Mouse (Mus musculus) CH12.LX (cell line): ENCODE data around the gene Smad6. TPM values are rescaled to one million over a fixed set of nuclear protein-coding genes. Genes with fewer than 3 reads are reported as not detected.

Source experiments
- DNase-seq: peaks from one replicate; pipeline ENCODE4 v3.0.0-alpha.2; 2013; ENCODE audit errors: extremely low read depth
- H3K27ac ChIP-seq: 2 replicates; pipeline ENCODE4 v1.5.1; 2012; ENCODE audit warnings: low read depth, mild to moderate bottlenecking, control low read depth, moderate library complexity; ENCODE audit not compliant: insufficient read depth
- H3K27me3 ChIP-seq: replicated peaks from 2 replicates; pipeline ENCODE3; 2012; ENCODE audit warnings: inconsistent platforms
- H3K36me3 ChIP-seq, 2 experiments: replicated peaks in 1 of 2; 2 replicates each; pipeline versions ENCODE3 to v1.6.1; 2012; ENCODE audit warnings: inconsistent platforms in 1 of 2, low read length in 1 of 2, mild to moderate bottlenecking in 1 of 2, mixed read lengths in 1 of 2, moderate library complexity in 1 of 2; ENCODE audit not compliant: control insufficient read depth in 1 of 2, insufficient read depth in 1 of 2
- H3K4me1 ChIP-seq, 2 experiments: 2 replicates each; pipeline ENCODE4 v1.6.1; 2012; ENCODE audit warnings: inconsistent platforms in 1 of 2, moderate library complexity in 1 of 2; ENCODE audit not compliant: insufficient read depth in 2 of 2, control insufficient read depth in 1 of 2
- H3K4me2 ChIP-seq: 2 replicates; pipeline ENCODE4 v1.6.1; 2012; ENCODE audit warnings: low read depth, mild to moderate bottlenecking, control low read depth; ENCODE audit not compliant: poor library complexity, insufficient read depth, severe bottlenecking
- H3K4me3 ChIP-seq, 3 experiments: fragments of 150-350 bp in 1 of 3; sonication (generic) in 1 of 3; replicated peaks in 1 of 3; 2 replicates each; pipeline versions ENCODE3 to v1.5.1; 2011 to 2012; ENCODE audit warnings: low read depth in 2 of 3, low read length in 2 of 3, mild to moderate bottlenecking in 2 of 3, moderate library complexity in 2 of 3, control low read depth in 1 of 3, improper control_type of control experiment in 1 of 3, inconsistent platforms in 1 of 3, mixed read lengths in 1 of 3; ENCODE audit not compliant: poor library complexity in 1 of 3
- H3K79me2 ChIP-seq: replicated peaks from 2 replicates; pipeline ENCODE4 v1.6.1; 2012; ENCODE audit warnings: mild to moderate bottlenecking, moderate library complexity; ENCODE audit not compliant: control insufficient read depth, poor library complexity, insufficient read depth, severe bottlenecking; ENCODE audit errors: extremely low read depth
- H3K9ac ChIP-seq: 2 replicates; pipeline ENCODE4 v1.6.1; 2012; ENCODE audit warnings: low read depth, mild to moderate bottlenecking, control low read depth, moderate library complexity; ENCODE audit not compliant: insufficient read depth
- H3K9me3 ChIP-seq: replicated peaks from 2 replicates; pipeline ENCODE3; 2012; ENCODE audit warnings: low read length, inconsistent platforms, mixed read lengths
- CHD1 ChIP-seq: IDR thresholded peaks from 2 replicates; pipeline ENCODE4 v1.6.1; 2012; ENCODE audit warnings: low read depth, low read length, improper control_type of control experiment, inconsistent platforms
- CHD2 ChIP-seq: IDR thresholded peaks from 2 replicates; pipeline ENCODE4 v1.6.1; 2011; ENCODE audit warnings: low read length, improper control_type of control experiment
- CTCF ChIP-seq, 2 experiments: IDR thresholded peaks in 1 of 2; conservative IDR thresholded peaks in 1 of 2; 2 replicates each; pipeline ENCODE4 v1.5.1; 2011 to 2012; ENCODE audit warnings: low read depth in 2 of 2, low read length in 2 of 2, improper control_type of control experiment in 1 of 2, inconsistent platforms in 1 of 2, mild to moderate bottlenecking in 1 of 2, moderate library complexity in 1 of 2
- E2F4 ChIP-seq: IDR thresholded peaks from 2 replicates; pipeline ENCODE4 v1.6.1; 2011; ENCODE audit warnings: low read depth, low read length, improper control_type of control experiment; ENCODE audit not compliant: insufficient replicate concordance
- ELF1 ChIP-seq: IDR thresholded peaks from 2 replicates; pipeline ENCODE4 v1.6.1; 2014; ENCODE audit warnings: low read depth, mild to moderate bottlenecking, inconsistent platforms, low read length, improper control_type of control experiment
- ETS1 ChIP-seq: conservative IDR thresholded peaks from 2 replicates; pipeline ENCODE4 v1.6.1; 2012; ENCODE audit warnings: low read depth, mild to moderate bottlenecking, inconsistent platforms, low read length, improper control_type of control experiment, moderate library complexity
- GABPA ChIP-seq: IDR thresholded peaks from 2 replicates; pipeline ENCODE4 v1.6.1; 2012; ENCODE audit warnings: low read depth, low read length, improper control_type of control experiment, inconsistent platforms; ENCODE audit not compliant: insufficient replicate concordance
- POLR2A ChIP-seq: IDR thresholded peaks from 2 replicates; pipeline ENCODE4 v1.6.1; 2011; ENCODE audit warnings: low read depth, mild to moderate bottlenecking, improper control_type of control experiment, low read length
- RCOR1 ChIP-seq: conservative IDR thresholded peaks from 2 replicates; pipeline ENCODE4 v1.6.1; 2012; ENCODE audit warnings: low read depth, mild to moderate bottlenecking, inconsistent platforms, low read length, improper control_type of control experiment
- SIN3A ChIP-seq: IDR thresholded peaks from 2 replicates; pipeline ENCODE4 v1.6.1; 2012; ENCODE audit warnings: low read length, improper control_type of control experiment, inconsistent platforms
- SMC3 ChIP-seq: IDR thresholded peaks from 2 replicates; pipeline ENCODE4 v1.6.1; 2011; ENCODE audit warnings: low read depth, low read length, improper control_type of control experiment
- TBP ChIP-seq: conservative IDR thresholded peaks from 2 replicates; pipeline ENCODE4 v1.6.1; 2011; ENCODE audit warnings: low read depth, low read length, improper control_type of control experiment
- USF1 ChIP-seq: IDR thresholded peaks from 2 replicates; pipeline ENCODE4 v1.6.1; 2014; ENCODE audit warnings: low read depth, mild to moderate bottlenecking, inconsistent platforms, low read length, improper control_type of control experiment
- USF2 ChIP-seq: conservative IDR thresholded peaks from 2 replicates; pipeline ENCODE4 v1.6.1; 2011; ENCODE audit warnings: low read depth, low read length, improper control_type of control experiment
- dilution Hi-C: fragments of 300-500 bp; cut with MboI; formaldehyde crosslinking; loops from 2 replicates; pipeline ENCODE4 v1.14.3; 2020; ENCODE audit warnings: low sequenced_read_pairs; ENCODE audit not compliant: extremely low pct_unique_long_range_greater_than_20kb, extremely low pct_ligation_motif_present
- in situ Hi-C: fragments of 300-500 bp; cut with MboI; formaldehyde crosslinking; loops from 3 replicates; pipeline ENCODE4 v1.14.3; 2019; ENCODE audit warnings: low sequenced_read_pairs, low pct_ligation_motif_present, low pct_unique_long_range_greater_than_20kb, mixed read lengths
- polyA plus RNA-seq: library from polyadenylated mRNA; unstranded; fragments of >175 nt; gene quantifications from 2 replicates; pipeline ENCODE4 v1.2.1, GENCODE M21; 2012; ENCODE audit warnings: low read depth; ENCODE audit not compliant: insufficient read length
- total RNA-seq, 2 experiments: library from RNA; depleted of rRNA; stranded (reverse); fragments of 300-350 nt in 1 of 2; fragments of >200 nt in 1 of 2; gene quantifications; 2 replicates each; pipeline ENCODE4 v1.2.3; 2012 to 2014

The Smad6 gene
- total and polyA plus RNA-seq, 3 experiments, result not detected

DNA sequence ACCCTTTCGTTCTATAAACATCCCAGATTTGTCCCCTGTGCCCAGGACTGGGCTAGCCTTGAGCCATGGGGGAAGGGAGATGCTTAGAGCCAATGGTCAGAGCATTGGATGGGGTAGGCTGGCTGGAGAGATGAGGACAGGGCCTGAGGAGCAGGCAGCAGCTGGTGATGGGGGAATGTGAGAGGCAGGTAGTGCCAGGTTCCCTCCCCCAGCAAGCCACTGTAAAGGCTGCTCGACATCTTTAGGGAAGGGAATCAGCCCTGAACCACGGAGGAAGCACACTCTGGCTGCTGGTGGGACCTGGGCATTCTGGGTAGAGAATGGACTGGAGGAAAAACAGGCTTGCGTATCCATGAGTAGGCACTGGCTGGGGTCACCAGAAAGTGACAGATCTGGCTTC lies 72.5 kb downstream of the Smad6 start:
- H3K27ac ChIP-seq, result no peak overlapping the region
- H3K9me3 ChIP-seq, result no peaks in the 10 kb centered on the region
- no peak overlapping the region for H3K4me2 ChIP-seq
- TF ChIP-seq RCOR1 (no peak), USF2 (no peak), ELF1 (no peak), E2F4 (no peak)
- dilution Hi-C loops, result no loop called here
- H3K9ac ChIP-seq, result no peak overlapping the region
- no peaks in the 10 kb centered on the region for H3K27me3 ChIP-seq
- no peaks in the 10 kb centered on the region for H3K36me3 ChIP-seq
- no peaks in the 10 kb centered on the region for H3K79me2 ChIP-seq
- H3K4me1 ChIP-seq, result no peaks in the 10 kb centered on the region
- in situ Hi-C loops, result no loop called here
- no peak overlapping the region for H3K4me3 ChIP-seq
- no peak for DNase-seq

DNA sequence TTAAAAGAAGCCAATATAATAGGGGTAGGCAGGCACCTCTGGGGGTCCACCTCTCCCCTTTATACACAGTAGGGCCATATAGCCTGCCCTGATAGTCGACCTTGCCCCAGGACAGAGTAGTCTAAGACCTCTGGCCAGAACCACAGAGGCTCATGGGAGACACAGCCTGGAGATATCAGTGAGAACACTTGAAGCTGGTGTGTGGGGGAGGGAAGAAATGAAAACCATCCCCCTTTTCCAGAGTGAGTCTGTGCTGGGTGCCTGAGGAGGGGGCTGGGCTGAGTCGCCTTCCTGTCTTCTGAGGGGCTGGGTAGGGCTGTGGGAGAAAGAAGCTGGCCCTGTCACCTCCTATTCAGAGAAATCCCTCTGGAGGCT lies 79.3 kb downstream of the Smad6 start:
- no peak for DNase-seq

DNA sequence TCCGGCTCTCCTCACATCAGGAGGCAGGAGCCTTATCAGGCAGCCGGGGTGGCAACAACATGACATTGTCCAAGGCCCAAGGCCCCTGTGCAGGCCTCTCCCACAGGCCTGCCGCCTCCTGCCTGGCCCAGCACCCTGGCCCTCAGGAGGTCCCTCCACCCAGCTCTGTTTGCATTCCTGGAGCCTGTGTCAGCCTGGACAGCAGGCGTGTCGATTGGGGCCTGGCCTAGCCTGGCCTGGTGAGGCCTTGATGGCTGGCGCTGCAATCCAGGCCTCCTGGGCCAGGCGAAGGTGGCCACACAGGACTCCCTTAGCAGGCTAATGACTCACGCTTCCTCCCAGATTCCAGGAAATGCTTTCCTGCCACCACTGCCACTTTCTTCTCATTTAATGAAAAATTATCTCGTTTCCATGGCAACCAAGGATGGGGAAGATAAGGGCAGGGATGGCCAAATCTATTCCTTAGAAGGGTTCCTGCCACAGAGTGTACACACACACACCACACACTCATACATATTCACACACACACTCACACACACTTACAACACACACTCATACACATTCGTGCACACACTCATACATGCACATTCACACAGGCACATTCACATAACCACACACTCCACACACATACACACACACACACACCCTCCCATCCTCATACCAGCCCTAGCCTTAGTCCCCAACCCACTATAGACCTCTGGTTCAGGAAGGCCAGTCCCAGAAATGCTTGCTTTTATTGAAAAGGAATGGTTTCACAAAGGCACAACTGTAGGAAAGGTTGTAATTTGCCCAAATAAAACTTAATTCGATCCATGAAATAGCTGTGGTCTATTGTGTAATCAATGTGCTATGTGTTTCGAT lies 79.9 kb downstream of the Smad6 start:
- Histone ChIP-seq H3K4me2 (no peak overlapping the region), H3K36me3 (no peaks in the 10 kb centered on the region), H3K4me3 (no peak overlapping the region), H3K4me1 (no peaks in the 10 kb centered on the region), H3K27me3 (peaks cover 3% of the 10 kb centered on the region), H3K27ac (no peak overlapping the region), H3K9me3 (no peaks in the 10 kb centered on the region), H3K79me2 (no peaks in the 10 kb centered on the region), H3K9ac (no peak overlapping the region)
- dilution Hi-C loops (no loop called here), in situ Hi-C loops (no loop called here)
- TF ChIP-seq SIN3A, result no peak
- TF ChIP-seq GABPA, result no peak
- TF ChIP-seq POLR2A, result no peak
- no peak for TF ChIP-seq USF2
- no peak for TF ChIP-seq ETS1
- no peak for TF ChIP-seq CHD1
- TF ChIP-seq USF1, result no peak
- no peak for TF ChIP-seq TBP
- no peak for TF ChIP-seq CTCF (conservative IDR thresholded peaks at IDR 0.05 in 1 of 2, IDR thresholded peaks at IDR 0.05 in 1 of 2; ENCODE audit: low read depth in 2 of 2, low read length in 2 of 2)
- TF ChIP-seq SMC3, result no peak
- DNase-seq, result no peak

More for the DNA sequence above, 79.3 kb downstream of the Smad6 start:
- Histone ChIP-seq H3K79me2 (no peaks in the 10 kb centered on the region), H3K27ac (no peak overlapping the region), H3K4me3 (no peak overlapping the region), H3K36me3 (no peaks in the 10 kb centered on the region), H3K4me2 (no peak overlapping the region), H3K9ac (no peak overlapping the region), H3K27me3 (peaks cover 2% of the 10 kb centered on the region), H3K4me1 (no peaks in the 10 kb centered on the region), H3K9me3 (no peaks in the 10 kb centered on the region)
- TF ChIP-seq E2F4 (no peak), SIN3A (no peak), CHD2 (no peak)
- in situ Hi-C loops, result no loop called here
- dilution Hi-C loops, result no loop called here
